Mouse (Mus musculus): ENCODE results near the gene Ces5a.
"Not testable (repeated sequence)": the region's sequence is repeated elsewhere in the genome, so short reads cannot be mapped to it uniquely, and the experiment has no call there.

Gene Ces5a

GRCm38 (mm10) chr8:93535730-93536129, at the start of gene Ces5a:
TSS of gene Ces5a (minus strand) at chr8:93535830.
- no peak for DNase-seq

- DNase-seq, result no peak
Measured at GRCm38 (mm10) chr8:93572841-93573240, 37.2 kb upstream of the Ces5a start.

- no peak for DNase-seq
Measured at GRCm38 (mm10) chr8:93572095-93572501, 36.5 kb upstream of the Ces5a start.

GRCm38 (mm10) chr8:93571369-93571985, 35.8 kb upstream of the Ces5a start:
- peak; percentile 20 to 48 for DNase-seq

- no peak for DNase-seq
Measured at GRCm38 (mm10) chr8:93570186-93570530, 34.5 kb upstream of the Ces5a start.

GRCm38 (mm10) chr8:93569311-93570185, 33.9 kb upstream of the Ces5a start:
- peak; percentile 19 to 61 for DNase-seq

GRCm38 (mm10) chr8:93568666-93569065, 33.0 kb upstream of the Ces5a start:
- no peak for DNase-seq

GRCm38 (mm10) chr8:93567086-93567485, 31.5 kb upstream of the Ces5a start:
- DNase-seq, result no peak

GRCm38 (mm10) chr8:93564634-93565033, 29.0 kb upstream of the Ces5a start:
- no peak for DNase-seq

- no peak for DNase-seq
Measured at GRCm38 (mm10) chr8:93563551-93563950, 27.9 kb upstream of the Ces5a start.

GRCm38 (mm10) chr8:93562557-93563210, 27.1 kb upstream of the Ces5a start:
- DNase-seq, result no peak

GRCm38 (mm10) chr8:93561271-93561670, 25.6 kb upstream of the Ces5a start:
- no peak for DNase-seq

GRCm38 (mm10) chr8:93559696-93560095, 24.1 kb upstream of the Ces5a start:
- DNase-seq, result no peak

- DNase-seq, result no peak
Measured at GRCm38 (mm10) chr8:93502634-93503033, 33.0 kb downstream of the Ces5a start.

- DNase-seq, result no peak
Measured at GRCm38 (mm10) chr8:93499437-93499836, 36.2 kb downstream of the Ces5a start.

- peak; percentile 8 to 34 for DNase-seq
Measured at GRCm38 (mm10) chr8:93495330-93495729, 40.3 kb downstream of the Ces5a start.

GRCm38 (mm10) chr8:93488743-93489142, 46.9 kb downstream of the Ces5a start:
- DNase-seq, result no peak

- DNase-seq, result no peak
Measured at GRCm38 (mm10) chr8:93478211-93478610, 57.4 kb downstream of the Ces5a start.

- DNase-seq, result not testable (repeated sequence)
Measured at GRCm38 (mm10) chr8:93469733-93470132, 65.9 kb downstream of the Ces5a start.

- DNase-seq, result no peak
Measured at GRCm38 (mm10) chr8:93454258-93454877, 81.3 kb downstream of the Ces5a start.
